Mouse (Mus musculus) lung, embryonic 16.5 days (tissue): ENCODE measurements around the gene Elmo2. TPM values are rescaled to one million over a fixed set of nuclear protein-coding genes. Genes with fewer than 3 reads are reported as not detected.

ENCODE experiments used
- ATAC-seq: fragments of 200-750 bp; cut with Nextera tagmentation; 2 replicates; pipeline ENCODE4 v1.8.0; 2017; ENCODE audit warnings: low read depth, mild to moderate bottlenecking, moderate library complexity
- H3K27ac ChIP-seq: fragments of 300-500 bp; sonication (generic); 2 replicates; pipeline ENCODE4 v1.5.1; 2014; ENCODE audit warnings: mild to moderate bottlenecking, control low read depth, low read length
- H3K27me3 ChIP-seq: fragments of 300-500 bp; sonication (generic); 2 replicates; pipeline ENCODE4 v1.6.1; 2014; ENCODE audit warnings: low read depth, low read length, mixed read lengths; ENCODE audit not compliant: control insufficient read depth, insufficient read depth
- H3K36me3 ChIP-seq: fragments of 300-500 bp; sonication (generic); 2 replicates; pipeline ENCODE4 v1.6.1; 2014; ENCODE audit warnings: low read length; ENCODE audit not compliant: control insufficient read depth, insufficient read depth
- H3K4me1 ChIP-seq: fragments of 300-500 bp; sonication (generic); replicated peaks from 2 replicates; pipeline ENCODE4 v1.6.1; 2014; ENCODE audit warnings: low read length, mixed read lengths; ENCODE audit not compliant: control insufficient read depth, insufficient read depth
- H3K4me2 ChIP-seq: fragments of 300-500 bp; sonication (generic); 2 replicates; pipeline ENCODE4 v1.6.1; 2014; ENCODE audit warnings: low read depth, low read length, control low read depth
- H3K4me3 ChIP-seq: fragments of 300-500 bp; sonication (generic); 2 replicates; pipeline ENCODE4 v1.5.1; 2014; ENCODE audit warnings: mild to moderate bottlenecking, low read length, control low read depth
- H3K9ac ChIP-seq: fragments of 300-500 bp; sonication (generic); 2 replicates; pipeline ENCODE4 v1.6.1; 2014; ENCODE audit warnings: low read length, control low read depth
- H3K9me3 ChIP-seq: fragments of 300-500 bp; sonication (generic); 2 replicates; pipeline ENCODE4 v1.6.1; 2016; ENCODE audit warnings: low read length; ENCODE audit not compliant: control insufficient read depth
- WGBS: fragments of 180-500 bp; shearing (Covaris S2); extraction: QIAGEN DNeasy Blood & Tissue Kit; methylation state at CpG from one replicate; pipeline ENCODE4 v1.1.7; 2014; 5-methylcytosine and 5-hydroxymethylcytosine counted together
- polyA plus RNA-seq: library from polyadenylated mRNA; unstranded; fragments of >200 nt; fragmentation: Nextera tagmentation; extraction: Ambion mirVana; gene quantifications from 2 replicates; pipeline ENCODE4 v1.2.1, GENCODE M21; 2015

Gene Elmo2
- polyA plus RNA-seq, 1 experiment from 2014 or later, result 82.8 TPM

- Histone ChIP-seq H3K9ac (no peak overlapping the region), H3K27me3 (no peaks in the 10 kb centered on the region), H3K4me3 (no peak overlapping the region), H3K4me2 (no peak overlapping the region), H3K4me1 (peaks cover 67% of the 10 kb centered on the region), H3K27ac (peak overlapping the region; percentile 38), H3K36me3 (peaks cover 15% of the 10 kb centered on the region; the same call in 1 of the 2 replicates), H3K9me3 (no peaks in the 10 kb centered on the region)
- ATAC-seq, result no peak
- WGBS, result 24% methylated on average over 4 of the region's 4 CpGs
These were observed 6.8 kb downstream of the Elmo2 start for GRCm38 (mm10) chr2:165319503-165319902.

DNA sequence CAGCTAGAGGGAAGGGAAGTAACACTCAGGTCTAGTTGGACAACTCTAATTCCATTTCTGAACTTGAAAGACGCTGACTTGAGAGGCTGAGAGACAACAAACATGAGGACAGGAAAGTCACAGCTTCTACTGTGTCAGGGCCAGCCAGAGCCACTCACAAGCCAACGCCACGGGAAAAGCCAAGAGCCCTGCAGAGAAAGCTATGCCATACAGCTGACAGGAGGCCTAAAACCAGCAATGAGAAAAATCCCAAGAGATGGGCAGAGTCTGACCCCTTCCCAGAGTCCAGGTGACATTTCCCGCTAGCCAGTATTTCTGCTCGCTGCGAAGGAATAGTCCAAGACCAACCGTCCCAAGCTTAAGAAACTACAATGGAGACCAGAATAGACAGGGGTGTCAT is 7.3 kb downstream of the Elmo2 start:
- Histone ChIP-seq H3K4me3 (no peak overlapping the region), H3K27me3 (no peaks in the 10 kb centered on the region), H3K4me2 (no peak overlapping the region), H3K9me3 (no peaks in the 10 kb centered on the region), H3K27ac (peak overlapping the region; percentile 38), H3K4me1 (peaks cover 62% of the 10 kb centered on the region), H3K9ac (no peak overlapping the region), H3K36me3 (peaks cover 20% of the 10 kb centered on the region)
- WGBS, result 68% methylated on average over 7 of the region's 7 CpGs
- no peak for ATAC-seq

GRCm38 (mm10) chr2:165317621-165318263 is 8.5 kb downstream of the Elmo2 start:
- H3K4me2 ChIP-seq, result no peak overlapping the region
- no peak for ATAC-seq
- WGBS, result 40% methylated on average over 16 of the region's 16 CpGs
- no peak overlapping the region for H3K4me3 ChIP-seq
- H3K36me3 ChIP-seq, result peaks cover 30% of the 10 kb centered on the region
- H3K4me1 ChIP-seq, result peaks cover 55% of the 10 kb centered on the region
- H3K27ac ChIP-seq, result peak overlapping the region; percentile 41; the same call in 1 of the 2 replicates
- H3K9me3 ChIP-seq, result no peaks in the 10 kb centered on the region
- no peaks in the 10 kb centered on the region for H3K27me3 ChIP-seq
- H3K9ac ChIP-seq, result peak overlapping the region; percentile 45; the same call in 1 of the 2 replicates

DNA sequence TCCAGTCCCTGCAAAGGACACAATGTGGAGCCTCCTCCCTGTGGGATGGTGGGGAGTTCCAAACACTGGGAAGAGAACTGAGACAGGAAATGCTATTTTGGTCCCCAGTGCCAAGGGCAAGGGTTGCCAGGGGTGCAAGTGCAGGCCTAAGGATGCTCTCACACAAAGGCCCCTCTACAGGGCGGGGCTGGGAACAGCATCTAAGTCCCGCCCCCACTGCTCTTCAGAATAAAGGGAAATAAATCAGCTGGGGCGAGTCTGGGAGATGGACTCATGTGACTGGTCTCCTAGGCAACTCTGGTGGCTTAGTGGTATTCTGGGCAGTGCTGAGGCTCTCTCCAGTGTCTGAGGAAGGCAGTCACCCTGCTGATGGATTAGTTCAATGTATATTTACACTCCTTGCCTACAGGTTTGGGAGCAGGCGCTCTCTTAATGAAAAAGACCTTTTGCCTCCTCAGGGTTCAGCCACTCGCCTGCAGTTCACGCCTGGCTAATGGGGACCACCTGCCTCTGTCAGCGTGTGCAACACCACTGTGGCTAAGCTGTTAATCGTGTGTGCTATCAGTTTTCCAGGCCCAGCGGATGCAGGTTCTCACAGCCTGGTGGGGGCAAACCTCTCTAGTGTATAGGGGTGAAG is 9.3 kb downstream of the Elmo2 start:
- H3K27ac ChIP-seq, result peak overlapping the region; percentile 34
- peak; percentile 71 for ATAC-seq
- no peaks in the 10 kb centered on the region for H3K27me3 ChIP-seq
- no peaks in the 10 kb centered on the region for H3K9me3 ChIP-seq
- peaks cover 52% of the 10 kb centered on the region for H3K4me1 ChIP-seq
- H3K4me3 ChIP-seq, result no peak overlapping the region
- no peak overlapping the region for H3K4me2 ChIP-seq
- 28% methylated on average over 9 of the region's 9 CpGs for WGBS
- H3K36me3 ChIP-seq, result peaks cover 32% of the 10 kb centered on the region
- peak overlapping the region; percentile 45; the same call in 1 of the 2 replicates for H3K9ac ChIP-seq

DNA sequence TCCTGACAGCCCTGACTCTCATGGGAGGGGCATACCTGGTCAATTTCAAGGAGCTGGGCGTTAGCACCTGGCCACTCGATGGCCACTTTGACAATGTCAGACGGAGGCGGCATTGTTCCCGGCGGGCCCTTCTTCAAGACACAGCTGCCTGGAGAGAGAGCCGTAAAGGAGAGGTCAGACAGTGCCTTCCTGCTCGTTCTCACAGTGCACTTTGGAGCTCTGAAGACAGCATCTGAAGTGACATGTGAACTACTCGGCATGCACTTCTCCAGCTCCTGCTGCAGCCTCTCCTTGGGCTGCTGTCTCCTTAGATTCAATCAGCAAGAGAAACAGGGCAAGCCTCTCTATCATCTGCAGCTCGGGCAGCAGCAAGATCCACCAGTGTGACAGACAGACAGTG is 10.1 kb downstream of the Elmo2 start:
- H3K4me1 ChIP-seq, result peaks cover 44% of the 10 kb centered on the region
- ATAC-seq, result no peak
- peak overlapping the region; percentile 34 for H3K27ac ChIP-seq
- no peak overlapping the region; the same call in 1 of the 2 replicates for H3K9ac ChIP-seq
- H3K4me2 ChIP-seq, result no peak overlapping the region
- H3K36me3 ChIP-seq, result peaks cover 32% of the 10 kb centered on the region
- no peaks in the 10 kb centered on the region for H3K27me3 ChIP-seq
- no peak overlapping the region for H3K4me3 ChIP-seq
- no peaks in the 10 kb centered on the region for H3K9me3 ChIP-seq
- 44% methylated on average over 10 of the region's 10 CpGs for WGBS

- Histone ChIP-seq H3K4me3 (no peak overlapping the region), H3K27ac (no peak overlapping the region), H3K9me3 (no peaks in the 10 kb centered on the region), H3K36me3 (peaks cover 34% of the 10 kb centered on the region), H3K4me1 (peaks cover 26% of the 10 kb centered on the region), H3K27me3 (no peaks in the 10 kb centered on the region), H3K9ac (no peak overlapping the region), H3K4me2 (no peak overlapping the region)
- WGBS, result 89% methylated on average over 8 of the region's 8 CpGs
- no peak for ATAC-seq
These were observed 12.1 kb downstream of the Elmo2 start for GRCm38 (mm10) chr2:165314197-165314596.

GRCm38 (mm10) chr2:165312381-165312780 is 13.9 kb downstream of the Elmo2 start:
- Histone ChIP-seq H3K4me3 (no peak overlapping the region), H3K27me3 (no peaks in the 10 kb centered on the region), H3K9me3 (no peaks in the 10 kb centered on the region), H3K9ac (no peak overlapping the region), H3K27ac (no peak overlapping the region), H3K4me1 (peaks cover 7% of the 10 kb centered on the region), H3K4me2 (no peak overlapping the region), H3K36me3 (peaks cover 34% of the 10 kb centered on the region)
- WGBS, result 68% methylated on average over 7 of the region's 7 CpGs
- ATAC-seq, result no peak

GRCm38 (mm10) chr2:165311577-165311976 is 14.7 kb downstream of the Elmo2 start:
- H3K36me3 ChIP-seq, result peaks cover 34% of the 10 kb centered on the region
- no peak overlapping the region for H3K4me2 ChIP-seq
- H3K9ac ChIP-seq, result no peak overlapping the region
- ATAC-seq, result no peak
- peaks cover under 1% of the 10 kb centered on the region for H3K4me1 ChIP-seq
- H3K4me3 ChIP-seq, result no peak overlapping the region
- no peaks in the 10 kb centered on the region for H3K27me3 ChIP-seq
- WGBS, result 90% methylated on average over 12 of the region's 12 CpGs
- H3K9me3 ChIP-seq, result no peaks in the 10 kb centered on the region
- no peak overlapping the region for H3K27ac ChIP-seq

DNA sequence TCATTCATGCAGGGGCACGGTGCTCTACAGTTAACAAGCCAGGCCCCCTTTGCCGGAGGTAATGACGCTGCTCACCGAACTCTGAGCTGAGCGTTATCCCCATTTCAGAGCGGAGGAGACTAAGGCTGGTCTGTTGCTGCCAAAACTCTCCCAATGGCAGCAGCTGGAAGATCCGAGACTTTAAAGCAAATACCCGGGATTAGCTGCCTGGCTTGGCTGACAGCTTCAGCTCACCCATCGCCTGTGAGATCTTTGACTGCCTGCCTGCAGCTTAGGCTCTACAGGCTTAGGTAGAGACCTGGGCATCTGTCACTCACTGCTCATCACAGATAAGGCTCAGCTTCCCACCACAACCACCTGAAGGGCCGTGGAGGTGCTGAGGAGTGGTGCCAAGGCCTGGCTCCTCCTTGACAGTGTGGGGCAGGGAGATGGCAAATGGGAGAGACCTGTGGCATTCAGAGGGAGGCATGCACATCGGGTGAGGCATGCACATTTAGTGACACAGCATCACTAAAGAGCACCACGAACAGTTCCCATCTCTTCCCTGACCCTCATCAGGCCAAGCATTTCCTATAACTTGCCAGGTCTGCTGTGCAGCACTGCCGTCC is 15.4 kb downstream of the Elmo2 start:
- no peak for ATAC-seq
- Histone ChIP-seq H3K4me2 (no peak overlapping the region), H3K4me3 (no peak overlapping the region), H3K36me3 (peaks cover 32% of the 10 kb centered on the region), H3K27ac (no peak overlapping the region), H3K27me3 (no peaks in the 10 kb centered on the region), H3K4me1 (peaks cover under 1% of the 10 kb centered on the region; the same call in 1 of the 2 replicates), H3K9ac (no peak overlapping the region), H3K9me3 (no peaks in the 10 kb centered on the region)
- WGBS, result 78% methylated on average over 13 of the region's 13 CpGs
